Mouse (Mus musculus) spleen, postnatal 0 days (tissue): ENCODE results near the gene Obox8. TPM values are rescaled to one million over a fixed set of nuclear protein-coding genes. Genes with fewer than 3 reads are reported as not detected.

Experiments used
- polyA plus RNA-seq: library from polyadenylated mRNA; unstranded; fragments of >200 nt; fragmentation: Nextera tagmentation; extraction: Ambion mirVana; gene quantifications from 2 replicates; pipeline ENCODE4 v1.2.1, GENCODE M21; 2015

Obox8 gene
- polyA plus RNA-seq, result not detected in 2 replicates

DNA sequence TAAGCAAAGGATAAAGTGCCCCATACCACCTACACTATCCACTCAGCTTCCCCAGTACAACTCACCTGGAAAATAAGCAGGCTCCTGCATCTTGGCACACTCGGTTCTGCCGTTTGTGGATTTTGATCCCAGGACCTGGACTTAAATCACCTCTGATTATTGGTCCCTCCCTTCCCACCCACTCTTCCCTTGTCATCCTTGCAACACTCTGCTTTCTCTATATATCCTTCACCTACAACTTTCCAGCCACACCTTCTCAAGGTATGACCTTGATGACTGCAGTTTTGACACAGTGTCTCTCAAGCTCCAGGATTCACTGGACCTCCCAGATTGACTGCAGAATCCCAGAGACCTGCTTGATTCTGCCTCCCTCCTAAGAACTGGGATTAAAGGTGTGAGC is at the start of gene Obox8:
TSS of gene Obox8 (minus strand) at position 101 of the 400 bp plus-strand sequence.

Other genes starting within 250 kb of the Obox8 start
- not detected in 2 replicates for gene Sult2a3, start 210.5 kb downstream of the Obox8 start, polyA plus RNA-seq
- gene Sult2a6, start 78.7 kb downstream of the Obox8 start, polyA plus RNA-seq, result not detected in 2 replicates
- gene Sult2a8, start 113.2 kb upstream of the Obox8 start, polyA plus RNA-seq, result not detected in 2 replicates
- gene Sult2a7, start 160.7 kb upstream of the Obox8 start, polyA plus RNA-seq, result not detected in 2 replicates
- gene Vmn1r90, start 229.9 kb upstream of the Obox8 start, polyA plus RNA-seq, result 0.02 and 0.11 TPM in 2 replicates